In genomic region chr2:181663298-181663630, GRCm38 (mm10) we compare ENCODE assay signal across 9 mouse cellular contexts. TPM values are rescaled to one million over a fixed set of nuclear protein-coding genes. Genes with fewer than 3 reads are reported as not detected.
A peak's percentile ranks its signal among the peaks of the same experiment; 100 is the strongest.
DNase-seq lines count a peak whose midpoint lies in the region; ATAC-seq and TF ChIP-seq lines count a peak whose summit lies in the region.
"Had no signal": no experiment of that assay in that cellular context is flagged by ENCODE, and none has a peak within 500 bp of the region (broad histone marks: within the 10 kb centered on the region; RNA-seq: fewer than 3 reads in every experiment).

No protein-coding gene starts in this region.

- TF ChIP-seq CTCF in lung, embryonic 14.5 days (IDR thresholded peaks at IDR 0.05; ENCODE audit: low read depth), result no peak

- peaks cover 10% of the 10 kb centered on the region; the same call in 1 of the 2 replicates for H3K4me1 ChIP-seq in hindbrain, embryonic 12.5 days
- no peaks in the 10 kb centered on the region for H3K4me1 ChIP-seq in hindbrain, embryonic 14.5 days (replicated peaks; ENCODE audit: control insufficient read depth, insufficient read depth, low read length)
- H3K4me1 ChIP-seq in kidney, embryonic 15.5 days, result peaks cover 16% of the 10 kb centered on the region
- no peaks in the 10 kb centered on the region for H3K4me1 ChIP-seq in lung, embryonic 14.5 days (ENCODE audit: insufficient read depth)

- WGBS in hindbrain, embryonic 12.5 days, result 33% methylated on average over 4 of the region's 4 CpGs
- 44% methylated on average over 4 of the region's 4 CpGs for WGBS in hindbrain, embryonic 14.5 days
- 24% methylated on average over 4 of the region's 4 CpGs for WGBS in kidney, embryonic 15.5 days
- WGBS in lung, embryonic 14.5 days, result 16% methylated on average over 4 of the region's 4 CpGs

- no peak overlapping the region for H3K4me2 ChIP-seq in hindbrain, embryonic 12.5 days (replicated peaks)
- H3K4me2 ChIP-seq in hindbrain, embryonic 14.5 days (replicated peaks), result no peak overlapping the region
- H3K4me2 ChIP-seq in kidney, embryonic 15.5 days, result no peak overlapping the region
- H3K4me2 ChIP-seq in lung, embryonic 14.5 days, result no peak overlapping the region

- H3K9me3 ChIP-seq in hindbrain, embryonic 12.5 days (replicated peaks), result no peaks in the 10 kb centered on the region
- no peaks in the 10 kb centered on the region for H3K9me3 ChIP-seq in hindbrain, embryonic 14.5 days (ENCODE audit: control insufficient read depth, low read length)
- H3K9me3 ChIP-seq in kidney, embryonic 15.5 days (replicated peaks), result no peaks in the 10 kb centered on the region
- H3K9me3 ChIP-seq in lung, embryonic 14.5 days (ENCODE audit: low read depth, low read length), result no peaks in the 10 kb centered on the region

- no peak for ATAC-seq in hindbrain, embryonic 12.5 days (ENCODE audit: low FRiP score)
- ATAC-seq in hindbrain, embryonic 14.5 days (ENCODE audit: low FRiP score), result no peak
- peak; percentile 36; the same call in 1 of the 2 replicates for ATAC-seq in kidney, embryonic 15.5 days (replicated peaks; ENCODE audit: low FRiP score)
- peak; percentile 18; the same call in 1 of the 2 replicates for ATAC-seq in lung, embryonic 14.5 days (ENCODE audit: insufficient read depth)

- H3K27ac ChIP-seq in hindbrain, embryonic 12.5 days, result peak overlapping the region; percentile 12; the same call in 1 of the 2 replicates
- H3K27ac ChIP-seq in hindbrain, embryonic 14.5 days, result no peak overlapping the region
- peak overlapping the region; percentile 81 for H3K27ac ChIP-seq in kidney, embryonic 15.5 days
- peak overlapping the region; percentile 40; the same call in 1 of the 2 replicates for H3K27ac ChIP-seq in lung, embryonic 14.5 days (ENCODE audit: low read depth)

- H3K36me3 ChIP-seq in hindbrain, embryonic 12.5 days, result no peaks in the 10 kb centered on the region
- 0 out of 2 replicates have a peak, but pooled peaks cover 4% of the 10 kb centered on the region for H3K36me3 ChIP-seq in hindbrain, embryonic 14.5 days (replicated peaks; ENCODE audit: control insufficient read depth, insufficient read depth)
- H3K36me3 ChIP-seq in kidney, embryonic 15.5 days, result no peaks in the 10 kb centered on the region
- 0 out of 2 replicates have a peak, but pooled peaks cover 2% of the 10 kb centered on the region for H3K36me3 ChIP-seq in lung, embryonic 14.5 days (ENCODE audit: insufficient read depth)

- peaks cover 7% of the 10 kb centered on the region for H3K27me3 ChIP-seq in hindbrain, embryonic 12.5 days
- 0 out of 2 replicates have a peak, but pooled peaks cover 6% of the 10 kb centered on the region for H3K27me3 ChIP-seq in hindbrain, embryonic 14.5 days (ENCODE audit: control insufficient read depth, insufficient read depth, low read length)
- peaks cover 7% of the 10 kb centered on the region for H3K27me3 ChIP-seq in kidney, embryonic 15.5 days
- no peaks in the 10 kb centered on the region for H3K27me3 ChIP-seq in lung, embryonic 14.5 days (ENCODE audit: insufficient read depth, low read length)

- H3K4me3 ChIP-seq in hindbrain, embryonic 12.5 days, result no peak overlapping the region
- no peak overlapping the region for H3K4me3 ChIP-seq in hindbrain, embryonic 14.5 days (replicated peaks; ENCODE audit: low read length)
- H3K4me3 ChIP-seq in kidney, embryonic 15.5 days (replicated peaks), result no peak overlapping the region
- H3K4me3 ChIP-seq in lung, embryonic 14.5 days (ENCODE audit: low read depth, low read length), result no peak overlapping the region

- no peak for DNase-seq in hindbrain, embryonic 14.5 days (ENCODE audit: low spot score)
- DNase-seq in heart, adult 18-20 months, result peak; percentile 80 to 90
- peak; percentile 56 for DNase-seq in lung, embryonic 14.5 days
- no peak for DNase-seq in thymus, adult 18-20 months
- no peak for DNase-seq in layer of hippocampus, adult 9-11 months
- no peak for DNase-seq in urinary bladder, postnatal 14 days (ENCODE audit: low spot score)

- H3K9ac ChIP-seq in hindbrain, embryonic 12.5 days, result no peak overlapping the region
- no peak overlapping the region for H3K9ac ChIP-seq in hindbrain, embryonic 14.5 days
- no peak overlapping the region for H3K9ac ChIP-seq in kidney, embryonic 15.5 days
- H3K9ac ChIP-seq in lung, embryonic 14.5 days, result no peak overlapping the region

RNA-seq across cellular contexts. Expression of gene Gm29797, which starts 6.4 kb away (rescaled TPM):
- polyA plus RNA-seq in hindbrain, embryonic 12.5 days (2016; fragmentation: Nextera tagmentation; extraction: Ambion mirVana), result 0.30 and 0.43 TPM in 2 replicates
- 0.27 TPM in 1 of 2 replicates, not detected in the other for polyA plus RNA-seq in hindbrain, embryonic 14.5 days (2014; fragmentation: Nextera tagmentation; extraction: Ambion mirVana)
- total RNA-seq in heart, adult 18-20 months (2021), result not detected
- 0.21 TPM in 1 of 2 replicates, not detected in the other for polyA plus RNA-seq in kidney, embryonic 15.5 days (2015; fragmentation: Nextera tagmentation; extraction: Ambion mirVana)
- polyA plus RNA-seq in lung, embryonic 14.5 days (2014; fragmentation: Nextera tagmentation; extraction: Ambion mirVana), result not detected in 2 replicates

RNA-seq across cellular contexts. Expression of gene Sox18, which starts 8.2 kb away (rescaled TPM):
- 21.4 and 22.0 TPM in 2 replicates for polyA plus RNA-seq in hindbrain, embryonic 12.5 days (2016; fragmentation: Nextera tagmentation; extraction: Ambion mirVana)
- polyA plus RNA-seq in hindbrain, embryonic 14.5 days (2014; fragmentation: Nextera tagmentation; extraction: Ambion mirVana), result 19.3 and 20.9 TPM in 2 replicates
- total RNA-seq in heart, adult 18-20 months (2021), result 10 to 100 TPM; 38.7 to 49.6 TPM
- polyA plus RNA-seq in kidney, embryonic 15.5 days (2015; fragmentation: Nextera tagmentation; extraction: Ambion mirVana), result 48.1 and 49.9 TPM in 2 replicates
- 55.4 and 64.7 TPM in 2 replicates for polyA plus RNA-seq in lung, embryonic 14.5 days (2014; fragmentation: Nextera tagmentation; extraction: Ambion mirVana)

RNA-seq across cellular contexts. Expression of gene Tcea2, which starts 16.8 kb away (rescaled TPM):
- 27.7 and 29.9 TPM in 2 replicates for polyA plus RNA-seq in hindbrain, embryonic 12.5 days (2016; fragmentation: Nextera tagmentation; extraction: Ambion mirVana)
- 40.6 and 50.4 TPM in 2 replicates for polyA plus RNA-seq in hindbrain, embryonic 14.5 days (2014; fragmentation: Nextera tagmentation; extraction: Ambion mirVana)
- 1 to 10 TPM; 5.1 to 5.8 TPM for total RNA-seq in heart, adult 18-20 months (2021)
- polyA plus RNA-seq in kidney, embryonic 15.5 days (2015; fragmentation: Nextera tagmentation; extraction: Ambion mirVana), result 25.6 and 25.9 TPM in 2 replicates
- 22.5 and 25.7 TPM in 2 replicates for polyA plus RNA-seq in lung, embryonic 14.5 days (2014; fragmentation: Nextera tagmentation; extraction: Ambion mirVana)

RNA-seq across cellular contexts. Expression of gene Rgs19, which starts 30.5 kb away (rescaled TPM):
- polyA plus RNA-seq in hindbrain, embryonic 12.5 days (2016; fragmentation: Nextera tagmentation; extraction: Ambion mirVana), result 49.4 and 54.4 TPM in 2 replicates
- 69.0 and 73.0 TPM in 2 replicates for polyA plus RNA-seq in hindbrain, embryonic 14.5 days (2014; fragmentation: Nextera tagmentation; extraction: Ambion mirVana)
- total RNA-seq in heart, adult 18-20 months (2021), result 1 to 10 TPM; 7.4 to 7.7 TPM
- polyA plus RNA-seq in kidney, embryonic 15.5 days (2015; fragmentation: Nextera tagmentation; extraction: Ambion mirVana), result 56.6 and 61.7 TPM in 2 replicates
- polyA plus RNA-seq in lung, embryonic 14.5 days (2014; fragmentation: Nextera tagmentation; extraction: Ambion mirVana), result 91.3 and 93.8 TPM in 2 replicates

RNA-seq across cellular contexts. Expression of gene Lkaaear1, which starts 35.0 kb away (rescaled TPM):
- not detected in 2 replicates for polyA plus RNA-seq in hindbrain, embryonic 12.5 days (2016; fragmentation: Nextera tagmentation; extraction: Ambion mirVana)
- not detected in 2 replicates for polyA plus RNA-seq in hindbrain, embryonic 14.5 days (2014; fragmentation: Nextera tagmentation; extraction: Ambion mirVana)
- not detected for total RNA-seq in heart, adult 18-20 months (2021)
- polyA plus RNA-seq in kidney, embryonic 15.5 days (2015; fragmentation: Nextera tagmentation; extraction: Ambion mirVana), result 0.22 TPM in 1 of 2 replicates, not detected in the other
- not detected in 2 replicates for polyA plus RNA-seq in lung, embryonic 14.5 days (2014; fragmentation: Nextera tagmentation; extraction: Ambion mirVana)
- polyA plus RNA-seq: brain, embryonic 14.5 days had no signal

Comparison
In these comparisons a context has a peak if more than half of its experiments do, and no peak if none do; other contexts are left out.
1. ATAC-seq: peak in kidney, embryonic 15.5 days (single experiment) and lung, embryonic 14.5 days (single experiment); none in hindbrain, embryonic 12.5 days (single experiment) and hindbrain, embryonic 14.5 days (single experiment).
2. DNase-seq: peak in heart, adult 18-20 months (2 of 2) and lung, embryonic 14.5 days (single experiment); none in hindbrain, embryonic 14.5 days (single experiment), thymus, adult 18-20 months (0 of 2), layer of hippocampus, adult 9-11 months (single experiment) and urinary bladder, postnatal 14 days (single experiment).